Mouse (Mus musculus): ENCODE measurements at regions not wholly inside any gene's neighbourhood (a gene's known extent, or its start where the extent isn't known, plus 50 kb on each side); places are given as distances from the start of the nearest gene placed in this dataset.
A peak's percentile ranks its signal among the peaks of the same experiment; 100 is the strongest.

DNA sequence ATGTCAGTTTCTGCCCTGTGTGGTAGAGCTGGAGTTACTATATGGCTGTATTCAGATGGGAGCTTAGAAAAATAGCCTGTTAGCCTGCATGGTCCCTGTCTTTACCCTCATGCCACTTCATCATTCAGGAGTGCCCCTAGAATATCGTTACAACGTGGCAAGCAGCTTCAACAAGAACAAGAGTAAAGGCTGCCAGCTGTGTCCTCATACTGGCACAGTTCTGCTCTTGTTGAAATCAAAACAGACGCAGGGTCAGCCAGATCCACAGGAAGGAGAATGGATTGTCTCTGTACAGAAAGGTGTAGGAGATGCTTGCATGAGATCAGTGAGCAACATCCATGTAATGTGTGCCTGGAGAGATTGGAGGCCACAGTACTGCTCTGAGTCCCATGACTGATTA lies 122.4 kb upstream of the Jade1 start:
- Histone ChIP-seq H3K27ac (replicated peaks; ENCODE audit: insufficient read depth, low read depth, low read length) (peak overlapping the region; percentile 25; the same call in 1 of the 2 replicates), H3K4me1 (ENCODE audit: control insufficient read depth, insufficient read depth, low read length) (peaks cover 2% of the 10 kb centered on the region; the same call in 1 of the 2 replicates), H3K4me3 (ENCODE audit: insufficient read depth, low read depth, low read length) (no peak overlapping the region), H3K36me3 (ENCODE audit: control insufficient read depth, insufficient read depth, low read length) (no peaks in the 10 kb centered on the region), H3K79me2 (ENCODE audit: control insufficient read depth, insufficient read depth, low read length) (no peaks in the 10 kb centered on the region), H3K27me3 (ENCODE audit: control insufficient read depth, insufficient read depth, low read length) (no peaks in the 10 kb centered on the region), H3K9ac (ENCODE audit: low read depth, low read length) (no peak overlapping the region; the same call in 1 of the 2 replicates)
- peak; percentile 86 for DNase-seq (ENCODE audit: extremely low read depth, low read depth, low spot score)
- no peak for TF ChIP-seq CTCF (IDR thresholded peaks at IDR 0.05; ENCODE audit: low read depth, low read length)
- no peak for TF ChIP-seq POLR2A (IDR thresholded peaks at IDR 0.05; ENCODE audit: extremely low read depth, insufficient read depth, low read length)
- WGBS, result 21% methylated on average over 3 of the region's 3 CpGs

DNA sequence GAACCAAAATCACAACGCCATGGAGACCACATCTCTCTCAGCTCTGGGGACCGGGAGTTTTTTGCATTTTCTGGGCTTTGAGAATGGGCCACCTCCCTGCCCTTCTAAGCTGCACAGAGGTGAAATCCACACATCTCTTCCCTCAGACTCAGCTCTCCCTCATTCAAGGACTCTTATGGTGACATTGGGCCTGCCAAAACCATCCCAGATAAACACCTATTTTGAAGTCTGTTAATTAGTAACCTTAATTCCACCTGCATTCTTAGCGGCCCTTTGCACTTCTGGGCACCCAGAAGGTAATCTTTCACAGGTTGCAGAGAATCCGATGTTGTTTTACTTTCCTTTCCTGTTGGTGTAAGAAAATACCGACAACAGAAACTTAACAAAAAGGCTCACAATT lies 123.2 kb upstream of the Jade1 start:
- WGBS, result 51% methylated on average over 5 of the region's 5 CpGs
- Histone ChIP-seq H3K4me3 (ENCODE audit: insufficient read depth, low read depth, low read length) (peak overlapping the region; percentile 21), H3K79me2 (ENCODE audit: control insufficient read depth, insufficient read depth, low read length) (no peaks in the 10 kb centered on the region), H3K36me3 (ENCODE audit: control insufficient read depth, insufficient read depth, low read length) (no peaks in the 10 kb centered on the region), H3K27me3 (ENCODE audit: control insufficient read depth, insufficient read depth, low read length) (no peaks in the 10 kb centered on the region), H3K4me1 (ENCODE audit: control insufficient read depth, insufficient read depth, low read length) (peaks cover 2% of the 10 kb centered on the region; the same call in 1 of the 2 replicates), H3K27ac (replicated peaks; ENCODE audit: insufficient read depth, low read depth, low read length) (peak overlapping the region; percentile 40), H3K9ac (ENCODE audit: low read depth, low read length) (peak overlapping the region; percentile 47; the same call in 1 of the 2 replicates)
- peak; percentile 88 for DNase-seq (ENCODE audit: extremely low read depth, low read depth, low spot score)
- no peak for TF ChIP-seq CTCF (IDR thresholded peaks at IDR 0.05; ENCODE audit: low read depth, low read length)
- TF ChIP-seq POLR2A (IDR thresholded peaks at IDR 0.05; ENCODE audit: extremely low read depth, insufficient read depth, low read length), result no peak

DNA sequence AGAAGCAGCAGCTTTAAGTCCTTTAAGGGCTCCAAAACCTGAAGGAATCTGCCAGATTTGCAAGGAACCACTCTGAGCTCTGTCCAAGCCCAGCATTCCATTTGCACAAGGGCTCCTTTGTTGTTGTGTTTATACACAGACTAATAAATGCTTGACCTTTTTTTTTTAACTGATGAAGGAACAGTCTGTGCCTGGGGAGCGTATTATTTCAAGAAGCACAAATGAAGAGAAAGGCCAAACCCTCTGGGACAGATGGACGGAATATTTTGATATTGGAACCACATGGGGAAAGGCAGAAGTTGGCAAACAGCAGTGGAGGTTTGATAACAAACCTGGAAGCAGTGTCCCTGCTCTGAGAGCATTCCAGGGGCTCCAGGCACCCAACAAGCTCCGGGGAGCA lies 125.3 kb upstream of the Jade1 start:
- Histone ChIP-seq H3K36me3 (ENCODE audit: control insufficient read depth, insufficient read depth, low read length) (no peaks in the 10 kb centered on the region), H3K9ac (ENCODE audit: low read depth, low read length) (no peak overlapping the region), H3K4me3 (ENCODE audit: insufficient read depth, low read depth, low read length) (no peak overlapping the region), H3K27me3 (ENCODE audit: control insufficient read depth, insufficient read depth, low read length) (no peaks in the 10 kb centered on the region), H3K79me2 (ENCODE audit: control insufficient read depth, insufficient read depth, low read length) (no peaks in the 10 kb centered on the region), H3K4me1 (ENCODE audit: control insufficient read depth, insufficient read depth, low read length) (peaks cover 2% of the 10 kb centered on the region; the same call in 1 of the 2 replicates), H3K27ac (replicated peaks; ENCODE audit: insufficient read depth, low read depth, low read length) (no peak overlapping the region)
- TF ChIP-seq CTCF (IDR thresholded peaks at IDR 0.05; ENCODE audit: low read depth, low read length) (no peak), POLR2A (IDR thresholded peaks at IDR 0.05; ENCODE audit: extremely low read depth, insufficient read depth, low read length) (no peak)
- WGBS, result 56% methylated on average over 3 of the region's 3 CpGs
- DNase-seq (ENCODE audit: extremely low read depth, low read depth, low spot score), result no peak

- DNase-seq (ENCODE audit: extremely low read depth, low read depth, low spot score), result no peak
- Histone ChIP-seq H3K27me3 (ENCODE audit: control insufficient read depth, insufficient read depth, low read length) (no peaks in the 10 kb centered on the region), H3K9ac (ENCODE audit: low read depth, low read length) (no peak overlapping the region), H3K36me3 (ENCODE audit: control insufficient read depth, insufficient read depth, low read length) (no peaks in the 10 kb centered on the region), H3K27ac (replicated peaks; ENCODE audit: insufficient read depth, low read depth, low read length) (no peak overlapping the region), H3K79me2 (ENCODE audit: control insufficient read depth, insufficient read depth, low read length) (no peaks in the 10 kb centered on the region), H3K4me1 (ENCODE audit: control insufficient read depth, insufficient read depth, low read length) (no peaks in the 10 kb centered on the region), H3K4me3 (ENCODE audit: insufficient read depth, low read depth, low read length) (no peak overlapping the region)
- 84% methylated on average over 3 of the region's 3 CpGs for WGBS
- TF ChIP-seq POLR2A (IDR thresholded peaks at IDR 0.05; ENCODE audit: extremely low read depth, insufficient read depth, low read length), result no peak
These were observed 128.6 kb upstream of the Jade1 start for GRCm38 (mm10) chr3:41426946-41427345.

DNA sequence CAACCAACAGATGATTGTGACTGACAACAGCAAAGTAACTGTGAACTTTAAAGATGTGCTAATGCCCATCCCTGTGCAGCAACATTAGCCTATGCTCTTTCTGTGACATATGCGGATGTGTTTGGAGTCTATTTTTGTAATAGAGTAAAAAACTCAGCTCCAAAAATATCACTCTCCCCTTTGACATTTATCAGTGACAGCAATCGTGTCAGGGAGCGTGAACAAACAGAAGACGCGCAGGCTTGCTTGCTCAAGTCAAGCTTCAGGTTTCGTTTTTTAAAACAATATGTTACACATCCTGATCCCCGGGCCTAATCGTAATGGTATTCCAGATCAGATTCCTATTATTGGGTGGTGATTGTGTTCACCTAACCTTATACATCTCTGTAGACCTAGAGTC lies 129.7 kb upstream of the Jade1 start:
- DNase-seq (ENCODE audit: extremely low read depth, low read depth, low spot score), result no peak
- no peak overlapping the region for H3K27ac ChIP-seq (replicated peaks; ENCODE audit: insufficient read depth, low read depth, low read length)
- TF ChIP-seq CTCF (IDR thresholded peaks at IDR 0.05; ENCODE audit: low read depth, low read length), result no peak
- no peaks in the 10 kb centered on the region for H3K36me3 ChIP-seq (ENCODE audit: control insufficient read depth, insufficient read depth, low read length)
- H3K9ac ChIP-seq (ENCODE audit: low read depth, low read length), result no peak overlapping the region
- no peak overlapping the region for H3K4me3 ChIP-seq (ENCODE audit: insufficient read depth, low read depth, low read length)
- no peaks in the 10 kb centered on the region for H3K27me3 ChIP-seq (ENCODE audit: control insufficient read depth, insufficient read depth, low read length)
- no peaks in the 10 kb centered on the region for H3K4me1 ChIP-seq (ENCODE audit: control insufficient read depth, insufficient read depth, low read length)
- 90% methylated on average over 8 of the region's 8 CpGs for WGBS
- H3K79me2 ChIP-seq (ENCODE audit: control insufficient read depth, insufficient read depth, low read length), result no peaks in the 10 kb centered on the region

DNA sequence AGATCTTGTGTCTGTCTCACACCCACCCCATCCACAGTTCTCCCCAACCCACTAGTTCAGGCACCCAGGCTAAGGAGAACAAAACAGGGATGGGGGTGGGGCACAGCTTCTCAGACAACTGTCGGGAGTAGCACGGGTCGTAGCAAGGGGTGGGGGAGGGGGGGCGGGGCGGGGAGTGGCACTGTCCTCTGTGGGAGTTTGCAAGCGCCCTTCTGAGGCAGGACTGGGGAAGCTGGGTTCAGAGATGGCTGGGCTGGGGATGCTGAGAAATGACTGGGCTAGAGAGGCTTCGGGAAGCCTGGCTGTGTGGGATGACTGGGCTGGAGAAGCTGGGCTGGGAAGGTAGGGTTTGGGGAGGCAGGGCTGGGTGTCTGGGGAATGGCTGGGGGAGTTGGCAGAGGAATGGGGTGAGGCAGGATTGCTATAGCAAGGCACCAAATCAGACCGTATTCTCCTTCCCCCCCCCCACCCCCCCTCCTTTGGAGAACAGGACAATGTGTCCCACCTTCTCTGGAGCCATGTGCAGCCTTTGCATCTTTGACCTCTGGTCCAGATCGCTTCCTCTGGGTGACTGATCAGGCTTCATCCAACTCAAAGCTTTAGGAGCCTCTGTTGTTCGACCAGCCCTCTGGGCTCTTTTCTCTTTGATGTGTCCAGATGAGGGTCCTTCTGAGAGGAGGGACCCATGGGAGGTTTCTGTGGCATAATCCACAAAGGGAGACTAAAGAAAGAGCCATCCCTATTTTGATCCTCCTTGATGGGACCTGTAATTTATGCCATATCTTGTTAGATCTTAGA lies 131.2 kb upstream of the Jade1 start:
- H3K36me3 ChIP-seq (ENCODE audit: control insufficient read depth, insufficient read depth, low read length), result no peaks in the 10 kb centered on the region
- no peak overlapping the region for H3K27ac ChIP-seq (replicated peaks; ENCODE audit: insufficient read depth, low read depth, low read length)
- no peaks in the 10 kb centered on the region for H3K79me2 ChIP-seq (ENCODE audit: control insufficient read depth, insufficient read depth, low read length)
- H3K4me3 ChIP-seq (ENCODE audit: insufficient read depth, low read depth, low read length), result no peak overlapping the region
- WGBS, result 31% methylated on average over 10 of the region's 10 CpGs
- no peaks in the 10 kb centered on the region for H3K27me3 ChIP-seq (ENCODE audit: control insufficient read depth, insufficient read depth, low read length)
- H3K4me1 ChIP-seq (ENCODE audit: control insufficient read depth, insufficient read depth, low read length), result no peaks in the 10 kb centered on the region
- no peak overlapping the region for H3K9ac ChIP-seq (ENCODE audit: low read depth, low read length)
- DNase-seq (ENCODE audit: extremely low read depth, low read depth, low spot score), result no peak
- no peak for TF ChIP-seq CTCF (IDR thresholded peaks at IDR 0.05; ENCODE audit: low read depth, low read length)
- no peak for TF ChIP-seq POLR2A (IDR thresholded peaks at IDR 0.05; ENCODE audit: extremely low read depth, insufficient read depth, low read length)
